Mouse (Mus musculus) cortical plate, adult 2 months (tissue): Measurements from ENCODE around the gene Setd1b.

Experiments
- CTCF ChIP-seq: fragments of 200-500 bp; IDR thresholded peaks from 2 replicates; pipeline ENCODE4 v1.5.1; 2011; ENCODE audit warnings: mild to moderate bottlenecking, control low read depth, low read length; ENCODE audit not compliant: insufficient read depth; ENCODE audit errors: extremely low read depth
- POLR2A ChIP-seq: fragments of 200-500 bp; IDR thresholded peaks from 2 replicates; pipeline ENCODE4 v1.6.1; 2011; ENCODE audit warnings: mild to moderate bottlenecking, low read length, control low read depth; ENCODE audit not compliant: insufficient read depth; ENCODE audit errors: extremely low read depth

GRCm38 (mm10) chr5:123143971-123144745 is 2.2 kb downstream of the Setd1b start:
- TF ChIP-seq POLR2A (no peak), CTCF (no peak)
